Mouse (Mus musculus) hindbrain, postnatal 0 days (tissue): ENCODE measurements at regions not wholly inside any gene's neighbourhood (a gene's known extent, or its start where the extent isn't known, plus 50 kb on each side); places are given as distances from the start of the nearest gene placed in this dataset.

Experiments
- ATAC-seq: fragments of 200-750 bp; cut with Nextera tagmentation; 2 replicates; pipeline ENCODE4 v1.8.0; 2017; ENCODE audit warnings: mild to moderate bottlenecking, moderate TSS enrichment, moderate library complexity
- DNase-seq: peaks from one replicate; pipeline ENCODE4 v3.0.0-alpha.2; 2015; ENCODE audit warnings: low spot score
- H3K27ac ChIP-seq: fragments of 300-500 bp; sonication (generic); 2 replicates; pipeline ENCODE4 v1.5.1; 2014; ENCODE audit warnings: mild to moderate bottlenecking
- H3K27me3 ChIP-seq: fragments of 300-500 bp; sonication (generic); 2 replicates; pipeline ENCODE4 v1.6.1; 2014; ENCODE audit warnings: low read length, mixed read lengths; ENCODE audit not compliant: insufficient read depth
- H3K36me3 ChIP-seq: fragments of 300-500 bp; sonication (generic); 2 replicates; pipeline ENCODE4 v1.6.1; 2014; ENCODE audit warnings: low read length, mixed read lengths; ENCODE audit not compliant: insufficient read depth
- H3K4me1 ChIP-seq: fragments of 300-500 bp; sonication (generic); 2 replicates; pipeline ENCODE4 v1.6.1; 2014; ENCODE audit warnings: antibody characterized with exemption, low read length, mixed read lengths; ENCODE audit not compliant: insufficient read depth
- H3K4me2 ChIP-seq: fragments of 300-500 bp; sonication (generic); 2 replicates; pipeline ENCODE4 v1.6.1; 2014; ENCODE audit warnings: low read depth, mild to moderate bottlenecking, low read length, moderate library complexity, mixed read lengths
- H3K4me3 ChIP-seq: fragments of 300-500 bp; sonication (generic); 2 replicates; pipeline ENCODE4 v1.5.1; 2014; ENCODE audit warnings: low read length
- H3K9ac ChIP-seq: fragments of 300-500 bp; sonication (generic); replicated peaks from 2 replicates; pipeline ENCODE4 v1.6.1; 2014; ENCODE audit warnings: mild to moderate bottlenecking, low read length, moderate library complexity, mixed read lengths
- H3K9me3 ChIP-seq: fragments of 300-500 bp; sonication (generic); 2 replicates; pipeline ENCODE4 v1.6.1; 2016; ENCODE audit warnings: low read length, mixed read lengths
- CTCF ChIP-seq: IDR thresholded peaks from 2 replicates; pipeline ENCODE4 v1.5.1; 2016; ENCODE audit warnings: antibody characterized with exemption, control low read depth, low read depth
- WGBS: fragments of 180-500 bp; shearing (Covaris S2); extraction: QIAGEN DNeasy Blood & Tissue Kit; methylation state at CpG from one replicate; pipeline ENCODE4 v1.1.7; 2014; 5-methylcytosine and 5-hydroxymethylcytosine counted together

DNA sequence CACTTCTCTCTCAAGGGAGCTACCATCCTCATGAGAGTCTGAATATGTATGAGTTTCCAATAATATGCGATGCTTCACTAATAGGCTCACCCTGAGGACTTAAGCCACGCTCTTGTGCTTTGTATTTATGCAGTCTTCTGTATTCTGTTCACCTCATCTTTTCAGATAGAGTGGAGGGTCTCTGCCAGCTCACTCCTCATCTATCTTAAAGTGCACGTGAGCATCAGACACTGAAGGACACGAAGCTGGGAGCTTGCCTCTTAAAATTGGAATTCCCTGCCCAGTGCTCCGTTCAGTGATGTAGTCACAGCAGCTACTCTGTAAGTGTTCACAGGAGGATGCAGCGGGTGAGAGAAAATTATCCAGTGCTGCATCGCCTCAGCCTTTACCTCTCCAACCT lies 83.7 kb downstream of the Rgs2 start:
- Histone ChIP-seq H3K27me3 (no peaks in the 10 kb centered on the region), H3K4me2 (no peak overlapping the region), H3K9me3 (no peaks in the 10 kb centered on the region), H3K4me3 (no peak overlapping the region), H3K4me1 (no peaks in the 10 kb centered on the region), H3K27ac (no peak overlapping the region), H3K9ac (no peak overlapping the region), H3K36me3 (no peaks in the 10 kb centered on the region)
- WGBS = 34% methylated on average over 7 of the region's 7 CpGs
- no peak for TF ChIP-seq CTCF
- DNase-seq (no peak), ATAC-seq (no peak)

GRCm38 (mm10) chr1:143918949-143919348 lies 85.0 kb downstream of the Rgs2 start:
- ATAC-seq (no peak), DNase-seq (no peak)
- no peaks in the 10 kb centered on the region for H3K4me1 ChIP-seq
- no peak overlapping the region for H3K4me2 ChIP-seq
- H3K4me3 ChIP-seq = no peak overlapping the region
- H3K27me3 ChIP-seq = no peaks in the 10 kb centered on the region
- H3K27ac ChIP-seq = no peak overlapping the region
- H3K9ac ChIP-seq = no peak overlapping the region
- no peaks in the 10 kb centered on the region for H3K36me3 ChIP-seq
- no peaks in the 10 kb centered on the region for H3K9me3 ChIP-seq
- TF ChIP-seq CTCF = no peak
- 80% methylated on average over 5 of the region's 5 CpGs for WGBS

GRCm38 (mm10) chr1:143918146-143918774 lies 85.7 kb downstream of the Rgs2 start:
- Histone ChIP-seq H3K27me3 (no peaks in the 10 kb centered on the region), H3K27ac (no peak overlapping the region), H3K4me3 (no peak overlapping the region), H3K9ac (no peak overlapping the region), H3K4me1 (no peaks in the 10 kb centered on the region), H3K9me3 (no peaks in the 10 kb centered on the region), H3K4me2 (no peak overlapping the region), H3K36me3 (no peaks in the 10 kb centered on the region)
- no peak for TF ChIP-seq CTCF
- DNase-seq (no peak), ATAC-seq (no peak)
- 91% methylated on average over 9 of the region's 9 CpGs for WGBS

GRCm38 (mm10) chr1:143917623-143918022 lies 86.3 kb downstream of the Rgs2 start:
- Histone ChIP-seq H3K36me3 (no peaks in the 10 kb centered on the region), H3K4me2 (no peak overlapping the region), H3K4me1 (no peaks in the 10 kb centered on the region), H3K27me3 (no peaks in the 10 kb centered on the region), H3K9me3 (no peaks in the 10 kb centered on the region), H3K9ac (no peak overlapping the region), H3K4me3 (no peak overlapping the region), H3K27ac (no peak overlapping the region)
- 38% methylated on average over 5 of the region's 5 CpGs for WGBS
- no peak for TF ChIP-seq CTCF
- ATAC-seq (0 out of 2 replicates have a peak, but pooled peaks have one; percentile 38), DNase-seq (peak; percentile 19)

DNA sequence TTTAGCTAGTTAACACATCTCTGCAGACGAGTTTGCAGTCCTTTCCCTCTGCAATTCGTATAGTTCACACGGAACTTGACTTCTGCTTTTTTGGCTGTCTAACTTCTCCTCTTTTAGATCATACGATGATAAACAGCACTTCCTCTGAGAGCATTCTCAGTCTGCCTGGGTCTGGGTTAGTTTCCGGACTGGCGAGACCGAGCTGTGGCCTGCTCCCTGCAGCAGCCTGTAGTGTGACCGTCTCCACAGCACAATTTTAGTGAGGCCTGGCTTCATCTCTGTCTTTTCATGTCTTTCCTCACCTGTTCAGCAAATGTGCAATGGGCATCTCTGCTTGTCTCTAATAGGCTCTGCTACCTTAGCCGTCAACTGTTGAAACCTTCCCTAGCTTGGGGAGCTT lies 87.4 kb downstream of the Rgs2 start:
- H3K4me3 ChIP-seq = no peak overlapping the region
- H3K27me3 ChIP-seq = no peaks in the 10 kb centered on the region
- H3K36me3 ChIP-seq = no peaks in the 10 kb centered on the region
- ATAC-seq (no peak), DNase-seq (no peak)
- WGBS = 88% methylated on average over 9 of the region's 9 CpGs
- no peaks in the 10 kb centered on the region for H3K9me3 ChIP-seq
- H3K9ac ChIP-seq = no peak overlapping the region
- no peak for TF ChIP-seq CTCF
- H3K27ac ChIP-seq = no peak overlapping the region
- no peaks in the 10 kb centered on the region for H3K4me1 ChIP-seq
- H3K4me2 ChIP-seq = no peak overlapping the region

GRCm38 (mm10) chr1:143912586-143912985 lies 91.4 kb downstream of the Rgs2 start:
- no peak for TF ChIP-seq CTCF

GRCm38 (mm10) chr1:143911230-143911629 lies 92.7 kb downstream of the Rgs2 start:
- Histone ChIP-seq H3K27ac (no peak overlapping the region), H3K4me2 (no peak overlapping the region), H3K36me3 (no peaks in the 10 kb centered on the region), H3K9ac (no peak overlapping the region), H3K27me3 (no peaks in the 10 kb centered on the region), H3K4me3 (no peak overlapping the region), H3K4me1 (no peaks in the 10 kb centered on the region), H3K9me3 (no peaks in the 10 kb centered on the region)
- ATAC-seq (no peak), DNase-seq (no peak)
- WGBS = 66% methylated on average over 3 of the region's 3 CpGs
- TF ChIP-seq CTCF = no peak

More at GRCm38 (mm10) chr1:143912586-143912985, 91.4 kb downstream of the Rgs2 start:
- WGBS = 73% methylated on average over 3 of the region's 3 CpGs
- H3K4me2 ChIP-seq = no peak overlapping the region
- no peaks in the 10 kb centered on the region for H3K9me3 ChIP-seq
- no peak overlapping the region for H3K4me3 ChIP-seq
- no peak overlapping the region for H3K9ac ChIP-seq
- no peaks in the 10 kb centered on the region for H3K4me1 ChIP-seq
- DNase-seq (no peak), ATAC-seq (no peak)
- H3K36me3 ChIP-seq = no peaks in the 10 kb centered on the region
- H3K27ac ChIP-seq = no peak overlapping the region
- no peaks in the 10 kb centered on the region for H3K27me3 ChIP-seq
